Mouse (Mus musculus) T-cell, adult 66 days (primary cell): ENCODE data around the gene Oca2. TPM values are rescaled to one million over a fixed set of nuclear protein-coding genes. Genes with fewer than 3 reads are reported as not detected.

ENCODE experiments used
- total RNA-seq, 2 experiments: library from RNA; stranded (reverse); gene quantifications; 3 replicates in 1 of 2; 4 replicates in 1 of 2; pipeline ENCODE4 v1.2.4; 2023

Oca2 gene
- total RNA-seq = not detected

GRCm38 (mm10) chr7:56239543-56239942, at the start of gene Oca2:
Oca2 (plus strand) TSS chr7:56239760.

Other genes with a start within 250 kb of the Oca2 start
- 1 to 10 TPM; 1.6 TPM for gene Nipa1, start 219.8 kb upstream of the Oca2 start, total RNA-seq
- gene Herc2, start 189.6 kb upstream of the Oca2 start, total RNA-seq = 10 to 100 TPM; 92.3 to 93.4 TPM